Mouse (Mus musculus) heart, postnatal 0 days (tissue): Measurements from ENCODE around the gene Cfap97.

Experiments used
- CTCF ChIP-seq: IDR thresholded peaks from 2 replicates; pipeline ENCODE4 v1.5.1; 2016; ENCODE audit warnings: antibody characterized with exemption, control low read depth, low read depth
- EP300 ChIP-seq: IDR thresholded peaks from 2 replicates; pipeline ENCODE4 v1.6.1; 2016; ENCODE audit warnings: antibody characterized with exemption, low read depth

DNA sequence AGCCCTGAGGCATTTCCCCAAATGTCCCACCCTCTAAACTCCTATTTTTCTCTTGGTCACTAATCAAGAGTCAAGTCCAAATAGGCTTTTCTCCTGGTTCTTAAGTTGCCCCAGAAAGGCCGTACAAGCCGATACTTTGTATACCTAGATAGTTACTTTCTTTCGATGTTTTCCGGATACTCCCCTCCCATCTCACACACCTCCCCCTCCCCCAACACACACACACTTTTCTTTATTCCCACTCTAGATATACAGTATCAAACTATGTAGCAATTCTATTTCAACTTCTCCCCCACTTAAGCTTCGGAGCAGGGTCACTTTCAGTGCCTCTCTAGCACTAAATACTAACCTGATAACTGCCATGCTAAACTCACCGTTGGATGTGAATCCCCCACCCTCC is 54.5 kb downstream of the Cfap97 start:
- TF ChIP-seq CTCF (no peak), EP300 (no peak)
